Mouse (Mus musculus): ENCODE measurements around the gene Sspo. TPM values are rescaled to one million over a fixed set of nuclear protein-coding genes. Genes with fewer than 3 reads are reported as not detected.

The Sspo gene
- polyA plus RNA-seq, 1 experiment from 2014 or later: 0.74 TPM

GRCm38 (mm10) chr6:48412147-48412546 lies 35.9 kb upstream of the Sspo start:
- H3K27ac ChIP-seq (ENCODE audit: low read depth, low read length): peak overlapping the region; percentile 97

GRCm38 (mm10) chr6:48412662-48413061 lies 35.4 kb upstream of the Sspo start:
- H3K27ac ChIP-seq (ENCODE audit: low read depth, low read length): peak overlapping the region; percentile 97
- ATAC-seq: no peak
- no peaks in the 10 kb centered on the region for H3K27me3 ChIP-seq (replicated peaks; ENCODE audit: control insufficient read depth, insufficient read depth, low read length)
- no peaks in the 10 kb centered on the region for H3K9me3 ChIP-seq (ENCODE audit: control insufficient read depth)
- peak overlapping the region; percentile 16; the same call in 1 of the 2 replicates for H3K4me3 ChIP-seq (ENCODE audit: low read depth, low read length)
- H3K9ac ChIP-seq (ENCODE audit: low read depth, low read length): 0 out of 2 replicates have a peak overlapping the region, but pooled peaks have one; percentile 8
- H3K4me1 ChIP-seq (replicated peaks; ENCODE audit: control insufficient read depth, insufficient read depth, low read length): peaks cover 3% of the 10 kb centered on the region; the same call in 1 of the 2 replicates
- peaks cover 74% of the 10 kb centered on the region for H3K36me3 ChIP-seq (ENCODE audit: control insufficient read depth, insufficient read depth)
- 50% methylated on average over 3 of the region's 3 CpGs for WGBS
- peak overlapping the region; percentile 59 for H3K4me2 ChIP-seq (replicated peaks; ENCODE audit: low read depth)
- TF ChIP-seq CTCF (IDR thresholded peaks at IDR 0.05; ENCODE audit: low read depth): no peak

More at GRCm38 (mm10) chr6:48412147-48412546, 35.9 kb upstream of the Sspo start:
- peaks cover 3% of the 10 kb centered on the region; the same call in 1 of the 2 replicates for H3K4me1 ChIP-seq (replicated peaks; ENCODE audit: control insufficient read depth, insufficient read depth, low read length)
- ATAC-seq: 0 out of 2 replicates have a peak, but pooled peaks have one; percentile 1
- peak overlapping the region; percentile 59 for H3K4me2 ChIP-seq (replicated peaks; ENCODE audit: low read depth)
- TF ChIP-seq CTCF (IDR thresholded peaks at IDR 0.05; ENCODE audit: low read depth): peak; percentile 42
- peaks cover 72% of the 10 kb centered on the region for H3K36me3 ChIP-seq (ENCODE audit: control insufficient read depth, insufficient read depth)
- no peak overlapping the region for H3K4me3 ChIP-seq (ENCODE audit: low read depth, low read length)
- no peaks in the 10 kb centered on the region for H3K9me3 ChIP-seq (ENCODE audit: control insufficient read depth)
- H3K27me3 ChIP-seq (replicated peaks; ENCODE audit: control insufficient read depth, insufficient read depth, low read length): no peaks in the 10 kb centered on the region
- peak overlapping the region; percentile 8; the same call in 1 of the 2 replicates for H3K9ac ChIP-seq (ENCODE audit: low read depth, low read length)
- 64% methylated on average over 4 of the region's 4 CpGs for WGBS

- H3K4me3 ChIP-seq (ENCODE audit: low read depth, low read length): peak overlapping the region; percentile 16; the same call in 1 of the 2 replicates
- TF ChIP-seq CTCF (IDR thresholded peaks at IDR 0.05; ENCODE audit: low read depth): no peak
- peaks cover 73% of the 10 kb centered on the region for H3K36me3 ChIP-seq (ENCODE audit: control insufficient read depth, insufficient read depth)
- H3K9me3 ChIP-seq (ENCODE audit: control insufficient read depth): no peaks in the 10 kb centered on the region
- WGBS: 67% methylated on average over 10 of the region's 10 CpGs
- H3K27ac ChIP-seq (ENCODE audit: low read depth, low read length): peak overlapping the region; percentile 97
- peak overlapping the region; percentile 59 for H3K4me2 ChIP-seq (replicated peaks; ENCODE audit: low read depth)
- H3K4me1 ChIP-seq (replicated peaks; ENCODE audit: control insufficient read depth, insufficient read depth, low read length): peaks cover 3% of the 10 kb centered on the region; the same call in 1 of the 2 replicates
- ATAC-seq: no peak
- H3K9ac ChIP-seq (ENCODE audit: low read depth, low read length): 0 out of 2 replicates have a peak overlapping the region, but pooled peaks have one; percentile 8
- no peaks in the 10 kb centered on the region for H3K27me3 ChIP-seq (replicated peaks; ENCODE audit: control insufficient read depth, insufficient read depth, low read length)
Measured at GRCm38 (mm10) chr6:48413081-48413480, 34.9 kb upstream of the Sspo start.

- TF ChIP-seq CTCF (IDR thresholded peaks at IDR 0.05; ENCODE audit: low read depth): no peak
- H3K4me2 ChIP-seq (replicated peaks; ENCODE audit: low read depth): no peak overlapping the region
- H3K9me3 ChIP-seq (ENCODE audit: control insufficient read depth): no peaks in the 10 kb centered on the region
- H3K4me1 ChIP-seq (replicated peaks; ENCODE audit: control insufficient read depth, insufficient read depth, low read length): peaks cover 3% of the 10 kb centered on the region; the same call in 1 of the 2 replicates
- no peak overlapping the region for H3K27ac ChIP-seq (ENCODE audit: low read depth, low read length)
- ATAC-seq: no peak
- H3K27me3 ChIP-seq (replicated peaks; ENCODE audit: control insufficient read depth, insufficient read depth, low read length): no peaks in the 10 kb centered on the region
- H3K4me3 ChIP-seq (ENCODE audit: low read depth, low read length): no peak overlapping the region
- peaks cover 55% of the 10 kb centered on the region for H3K36me3 ChIP-seq (ENCODE audit: control insufficient read depth, insufficient read depth)
- WGBS: 87% methylated on average over 1 of the region's 1 CpGs
- no peak overlapping the region for H3K9ac ChIP-seq (ENCODE audit: low read depth, low read length)
Measured at GRCm38 (mm10) chr6:48414886-48415285, 33.1 kb upstream of the Sspo start.

- WGBS: 95% methylated on average over 7 of the region's 7 CpGs
- H3K36me3 ChIP-seq (ENCODE audit: control insufficient read depth, insufficient read depth): peaks cover 51% of the 10 kb centered on the region
Measured at GRCm38 (mm10) chr6:48415636-48416035, 32.4 kb upstream of the Sspo start.

GRCm38 (mm10) chr6:48416486-48416885 lies 31.5 kb upstream of the Sspo start:
- Histone ChIP-seq H3K9ac (ENCODE audit: low read depth, low read length) (no peak overlapping the region), H3K4me2 (replicated peaks; ENCODE audit: low read depth) (no peak overlapping the region), H3K9me3 (ENCODE audit: control insufficient read depth) (no peaks in the 10 kb centered on the region), H3K4me1 (replicated peaks; ENCODE audit: control insufficient read depth, insufficient read depth, low read length) (peaks cover 3% of the 10 kb centered on the region; the same call in 1 of the 2 replicates), H3K4me3 (ENCODE audit: low read depth, low read length) (no peak overlapping the region), H3K36me3 (ENCODE audit: control insufficient read depth, insufficient read depth) (peaks cover 51% of the 10 kb centered on the region), H3K27ac (ENCODE audit: low read depth, low read length) (0 out of 2 replicates have a peak overlapping the region, but pooled peaks have one; percentile 3), H3K27me3 (replicated peaks; ENCODE audit: control insufficient read depth, insufficient read depth, low read length) (no peaks in the 10 kb centered on the region)
- 85% methylated on average over 2 of the region's 2 CpGs for WGBS
- ATAC-seq: no peak
- TF ChIP-seq CTCF (IDR thresholded peaks at IDR 0.05; ENCODE audit: low read depth): no peak

More at GRCm38 (mm10) chr6:48415636-48416035, 32.4 kb upstream of the Sspo start:
- peak overlapping the region; percentile 3; the same call in 1 of the 2 replicates for H3K27ac ChIP-seq (ENCODE audit: low read depth, low read length)
- no peaks in the 10 kb centered on the region for H3K9me3 ChIP-seq (ENCODE audit: control insufficient read depth)
- no peak overlapping the region for H3K9ac ChIP-seq (ENCODE audit: low read depth, low read length)
- no peak for TF ChIP-seq CTCF (IDR thresholded peaks at IDR 0.05; ENCODE audit: low read depth)
- no peak overlapping the region for H3K4me2 ChIP-seq (replicated peaks; ENCODE audit: low read depth)
- H3K4me3 ChIP-seq (ENCODE audit: low read depth, low read length): no peak overlapping the region
- H3K27me3 ChIP-seq (replicated peaks; ENCODE audit: control insufficient read depth, insufficient read depth, low read length): no peaks in the 10 kb centered on the region
- no peak for ATAC-seq
- peaks cover 3% of the 10 kb centered on the region; the same call in 1 of the 2 replicates for H3K4me1 ChIP-seq (replicated peaks; ENCODE audit: control insufficient read depth, insufficient read depth, low read length)

Data from intestine, postnatal 0 days (tissue).